Mouse (Mus musculus): ENCODE results near the gene Mfn1.

The Mfn1 gene

GRCm38 (mm10) chr3:32509496-32510374 lies 19.5 kb upstream of the Mfn1 start, which contains the start of gene Zfp639:
Gene Zfp639, plus strand, starts transcription at chr3:32510259.
- in situ Hi-C loops (cut with MboI, MseI): loop anchor here (5.0 to 10.0 kb wide), 3 partner anchors 142 to 1375 kb away; partner anchors contain the start of genes Ttc14 and Zmat3

GRCm38 (mm10) chr3:32510375-32511190 lies 18.7 kb upstream of the Mfn1 start:
- in situ Hi-C loops (cut with MboI, MseI): loop anchor here (10.0 kb wide), 1 partner anchor 1284 kb away; the partner anchor contains the start of gene Ttc14

DNA sequence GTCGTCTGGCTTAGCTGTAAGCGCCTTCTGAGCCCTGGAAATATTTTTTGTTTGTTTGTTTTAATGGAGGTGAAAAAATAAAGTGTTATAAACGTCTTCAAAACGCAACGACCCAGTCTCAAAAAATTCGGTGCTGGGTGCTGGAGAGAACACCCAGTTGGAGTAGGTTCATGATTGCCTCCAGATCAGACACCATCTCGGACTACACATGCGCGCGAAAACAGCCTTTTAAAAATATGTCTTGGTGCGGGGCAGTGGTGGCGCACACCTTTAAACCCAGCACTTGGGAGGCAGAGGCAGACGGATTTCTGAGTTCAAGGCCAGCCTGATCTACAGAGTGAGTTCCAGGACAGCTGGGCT lies 18.1 kb upstream of the Mfn1 start:
- in situ Hi-C loops (cut with MboI, MseI): loop anchor here (10.0 kb wide), 1 partner anchor 1284 kb away; the partner anchor contains the start of gene Ttc14

GRCm38 (mm10) chr3:32512686-32513284 lies 16.5 kb upstream of the Mfn1 start:
- in situ Hi-C loops (cut with MboI, MseI): loop anchor here (10.0 kb wide), 1 partner anchor 1282 kb away; the partner anchor contains the start of gene Ttc14

GRCm38 (mm10) chr3:32513528-32513927 lies 15.7 kb upstream of the Mfn1 start:
- in situ Hi-C loops (cut with MboI, MseI): loop anchor here (10.0 kb wide), 1 partner anchor 1281 kb away; the partner anchor contains the start of gene Ttc14

GRCm38 (mm10) chr3:32527181-32527580 lies 2.1 kb upstream of the Mfn1 start:
- in situ Hi-C loops (cut with MboI, MseI): loop anchor here (5.0 to 10.0 kb wide), 2 partner anchors 180 to 1488 kb away; partner anchors contain the start of genes Actl6a and Fxr1

DNA sequence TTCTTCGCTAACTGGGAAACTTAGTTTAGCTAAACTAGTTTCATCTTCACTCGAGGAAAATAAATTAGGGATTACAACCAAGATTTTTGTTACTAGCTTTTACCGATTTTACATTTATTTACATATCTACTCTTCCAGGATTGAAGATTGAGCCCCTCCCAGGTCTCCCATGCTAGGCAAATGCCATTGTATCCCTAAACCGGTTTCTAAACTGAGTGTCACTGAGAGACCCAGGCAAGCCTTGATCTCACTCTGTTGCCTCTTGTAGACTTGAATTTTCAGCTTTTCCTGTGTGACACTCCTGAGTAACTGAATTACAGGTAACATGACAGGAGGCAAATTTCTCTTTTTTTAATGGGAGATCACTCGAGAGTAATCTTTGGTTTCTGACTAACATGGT lies 776 bp downstream of the Mfn1 start:
- in situ Hi-C loops (cut with MboI, MseI): no loop called here

- in situ Hi-C loops (cut with MboI, MseI): no loop called here
Measured at GRCm38 (mm10) chr3:32535692-32536091, 6.4 kb downstream of the Mfn1 start.

DNA sequence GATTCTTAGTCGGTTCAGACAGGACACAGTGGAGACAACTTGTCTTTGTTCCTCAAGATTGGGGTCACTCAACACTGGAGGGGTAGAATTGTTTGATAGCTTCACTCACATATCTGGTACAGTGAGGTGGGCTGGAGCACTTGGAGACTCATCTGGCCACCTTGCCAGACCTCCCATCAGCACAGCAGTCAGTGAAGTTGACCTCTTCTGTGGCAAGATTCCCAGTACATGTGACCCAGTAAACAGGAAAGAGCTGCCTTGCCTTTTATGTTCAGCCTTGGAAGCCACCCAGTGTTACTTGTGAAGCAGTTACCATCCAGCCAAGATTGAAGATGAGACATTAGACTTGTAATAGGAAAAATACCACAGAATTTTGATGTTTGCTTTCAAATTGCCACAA lies 8.3 kb downstream of the Mfn1 start:
- in situ Hi-C loops (cut with MboI, MseI): no loop called here

- in situ Hi-C loops (cut with MboI, MseI): no loop called here
Measured at GRCm38 (mm10) chr3:32538091-32538490, 8.8 kb downstream of the Mfn1 start.

- in situ Hi-C loops (cut with MboI, MseI): no loop called here
Measured at GRCm38 (mm10) chr3:32553061-32553460, 23.8 kb downstream of the Mfn1 start.

DNA sequence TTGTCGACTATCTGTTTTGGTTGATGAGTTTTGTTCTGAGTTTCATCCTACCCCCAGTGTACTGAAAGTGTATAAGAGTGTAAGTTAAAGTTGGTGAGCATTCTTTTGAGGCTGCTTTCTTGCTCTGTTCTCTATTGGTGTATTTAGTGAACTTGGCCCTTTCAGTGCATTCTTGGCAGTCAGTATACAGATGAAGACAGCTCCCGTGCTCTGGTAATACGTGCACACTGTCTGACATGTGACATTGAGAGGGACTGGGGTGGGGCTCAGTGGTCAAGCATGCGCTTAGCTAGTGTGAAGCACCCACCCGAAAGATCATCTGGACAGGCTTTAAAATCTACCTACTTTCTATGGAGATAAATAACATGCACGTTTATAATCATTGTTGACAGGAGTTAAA lies 34.1 kb downstream of the Mfn1 start:
- in situ Hi-C loops (cut with MboI, MseI): no loop called here

- in situ Hi-C loops (cut with MboI, MseI): no loop called here
Measured at GRCm38 (mm10) chr3:32573086-32573485, 43.8 kb downstream of the Mfn1 start.

- in situ Hi-C loops (cut with MboI, MseI): no loop called here
Measured at GRCm38 (mm10) chr3:32573881-32574280, 44.6 kb downstream of the Mfn1 start.

GRCm38 (mm10) chr3:32575151-32575550 lies 45.9 kb downstream of the Mfn1 start:
- in situ Hi-C loops (cut with MboI, MseI): no loop called here

DNA sequence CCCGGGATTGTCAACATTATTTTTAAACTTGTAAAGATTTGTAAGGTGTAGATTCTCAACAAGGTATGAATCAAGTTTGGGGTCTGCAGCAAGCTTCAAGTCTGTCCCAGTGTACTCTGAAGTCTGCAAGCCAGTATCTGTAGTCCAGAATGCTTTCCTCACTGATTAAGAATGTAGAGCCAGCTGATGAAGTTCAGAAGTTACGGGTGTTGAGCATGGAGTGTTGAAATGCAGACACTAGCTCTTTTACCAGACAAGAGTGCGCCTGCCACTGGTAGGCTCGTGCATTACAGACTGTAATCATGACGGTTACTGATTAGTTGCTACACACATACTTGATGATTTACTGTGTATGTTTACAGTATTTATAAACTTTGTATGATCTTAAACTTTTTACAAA lies 49.5 kb downstream of the Mfn1 start:
- in situ Hi-C loops (cut with MboI, MseI): no loop called here

DNA sequence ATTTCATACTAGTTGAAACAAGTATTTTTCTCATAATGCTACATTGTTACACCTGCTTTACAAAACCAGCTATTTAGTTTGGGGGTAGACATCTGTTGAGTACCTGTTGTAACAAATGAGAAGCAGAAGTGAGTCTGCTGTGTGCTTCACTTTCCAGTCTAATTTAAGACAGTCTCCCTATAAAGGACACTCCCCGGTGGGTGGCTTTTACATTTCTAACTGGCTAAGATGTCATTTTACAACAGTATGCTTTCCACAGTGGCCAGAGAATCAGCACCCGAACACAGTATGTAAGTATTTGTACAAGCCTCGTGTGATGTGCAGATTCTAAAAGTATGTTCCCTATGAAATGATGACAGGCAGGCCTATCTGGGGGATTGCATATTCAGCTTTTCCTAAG lies 51.5 kb downstream of the Mfn1 start:
- in situ Hi-C loops (cut with MboI, MseI): no loop called here

- in situ Hi-C loops (cut with MboI, MseI): no loop called here
Measured at GRCm38 (mm10) chr3:32581911-32582310, 52.6 kb downstream of the Mfn1 start.

GRCm38 (mm10) chr3:32583489-32583888 lies 54.2 kb downstream of the Mfn1 start:
- in situ Hi-C loops (cut with MboI, MseI): no loop called here

GRCm38 (mm10) chr3:32586274-32586673 lies 57.0 kb downstream of the Mfn1 start:
- in situ Hi-C loops (cut with MboI, MseI): no loop called here

DNA sequence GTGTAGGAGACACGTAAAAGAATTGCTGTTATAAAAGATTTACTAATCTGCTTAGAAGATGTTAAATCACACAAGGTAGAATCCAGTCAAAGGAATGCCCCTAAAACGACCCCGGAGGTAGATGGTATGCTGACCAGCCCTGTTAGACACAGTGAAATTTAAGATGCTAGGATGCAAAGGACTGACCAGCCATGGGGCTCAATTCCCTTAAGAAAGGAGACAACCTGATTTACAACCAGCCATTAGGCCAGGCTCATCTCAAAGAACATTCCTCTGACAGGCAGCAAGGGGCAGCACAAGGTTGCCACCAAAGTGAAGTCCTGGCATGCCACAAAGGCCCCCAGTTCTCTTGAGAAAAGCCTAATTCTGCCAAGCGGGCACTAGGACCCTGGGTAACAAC lies 65.8 kb downstream of the Mfn1 start:
- in situ Hi-C loops (cut with MboI, MseI): loop anchor here (10.0 kb wide), 1 partner anchor 1220 kb away; no protein-coding TSS in a partner anchor

DNA sequence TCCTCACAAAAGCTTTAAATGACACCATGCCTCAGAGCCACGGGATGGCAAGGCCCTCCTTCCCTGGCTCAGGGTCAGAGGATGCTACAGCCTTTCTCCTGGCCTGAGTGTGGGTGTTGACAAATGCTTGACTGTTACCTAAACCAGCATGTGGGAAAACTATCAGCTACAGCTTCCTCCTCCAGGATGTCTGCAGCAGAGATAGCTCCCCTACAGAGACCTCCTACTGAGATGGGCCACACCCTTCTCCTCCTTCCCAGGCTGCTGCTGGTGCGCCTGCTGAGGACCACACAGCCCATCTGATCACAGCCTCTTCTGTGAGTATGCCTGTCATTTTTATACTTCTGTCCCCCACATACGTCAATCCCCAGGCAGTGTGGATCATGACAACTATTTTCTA lies 70.1 kb downstream of the Mfn1 start:
- in situ Hi-C loops (cut with MboI, MseI): loop anchor here (10.0 kb wide), 1 partner anchor 1215 kb away; no protein-coding TSS in a partner anchor

Measured in T-helper 1 cell (primary cell).